Mouse (Mus musculus) bone marrow, adult 2 months (tissue): Measurements from ENCODE around the gene Gpc5.

ENCODE experiments used
- CTCF ChIP-seq: fragments of 200-500 bp; IDR thresholded peaks from 2 replicates; pipeline ENCODE4 v1.5.1; 2011; ENCODE audit warnings: low read length, control low read depth; ENCODE audit not compliant: control insufficient read depth, insufficient read depth
- POLR2A ChIP-seq: fragments of 200-500 bp; IDR thresholded peaks from 2 replicates; pipeline ENCODE4 v1.6.1; 2011; ENCODE audit warnings: low read depth, mild to moderate bottlenecking, control low read depth, low read length, borderline replicate concordance; ENCODE audit not compliant: control insufficient read depth

GRCm38 (mm10) chr14:116473378-116474179 is 1381.6 kb downstream of the Gpc5 start:
- no peak for TF ChIP-seq CTCF
- TF ChIP-seq POLR2A, result no peak
